Mouse (Mus musculus) testis, adult 2 months (tissue): ENCODE measurements around the gene Tbc1d8. TPM values are rescaled to one million over a fixed set of nuclear protein-coding genes. Genes with fewer than 3 reads are reported as not detected.

ENCODE experiments used
- H3K27ac ChIP-seq: fragments of 200-500 bp; 2 replicates; pipeline ENCODE4 v1.5.1; 2012; ENCODE audit warnings: low read depth, low read length; ENCODE audit not compliant: control insufficient read depth, insufficient read depth
- H3K27me3 ChIP-seq: fragments of 200-500 bp; 2 replicates; pipeline ENCODE4 v1.6.1; 2012; ENCODE audit warnings: mild to moderate bottlenecking, low read length, moderate library complexity; ENCODE audit not compliant: control insufficient read depth, insufficient read depth
- H3K36me3 ChIP-seq: fragments of 200-500 bp; 2 replicates; pipeline ENCODE4 v1.6.1; 2012; ENCODE audit warnings: mild to moderate bottlenecking, low read length; ENCODE audit not compliant: control insufficient read depth, insufficient read depth
- H3K4me1 ChIP-seq: fragments of 200-500 bp; 2 replicates; pipeline ENCODE4 v1.6.1; 2012; ENCODE audit warnings: low read length; ENCODE audit not compliant: control insufficient read depth, insufficient read depth
- H3K4me3 ChIP-seq: fragments of 200-500 bp; 2 replicates; pipeline ENCODE4 v1.5.1; 2012; ENCODE audit warnings: low read depth, mild to moderate bottlenecking, low read length, moderate library complexity, mixed read lengths; ENCODE audit not compliant: control insufficient read depth
- CTCF ChIP-seq: fragments of 200-500 bp; IDR thresholded peaks from 2 replicates; pipeline ENCODE4 v1.5.1; 2012; ENCODE audit warnings: low read depth, mild to moderate bottlenecking, inconsistent platforms, low read length, moderate library complexity; ENCODE audit not compliant: control insufficient read depth, insufficient read depth, insufficient replicate concordance
- POLR2A ChIP-seq: fragments of 200-500 bp; IDR thresholded peaks from 2 replicates; pipeline ENCODE4 v1.6.1; 2012; ENCODE audit warnings: low read depth, mild to moderate bottlenecking, inconsistent platforms, low read length, moderate library complexity; ENCODE audit not compliant: control insufficient read depth
- polyA plus RNA-seq: library from polyadenylated mRNA; depleted of rRNA; stranded (reverse); fragments of >200 nt; gene quantifications from 2 replicates; pipeline ENCODE4 v1.2.3, GENCODE M21; 2012

Tbc1d8 gene
- polyA plus RNA-seq, 1 experiment = 10.0 TPM

GRCm38 (mm10) chr1:39410085-39410821, 68.3 kb downstream of the Tbc1d8 start:
- Histone ChIP-seq H3K27ac (no peak overlapping the region), H3K4me1 (no peaks in the 10 kb centered on the region)

GRCm38 (mm10) chr1:39408668-39409067, 69.9 kb downstream of the Tbc1d8 start:
- Histone ChIP-seq H3K4me3 (no peak overlapping the region), H3K36me3 (no peaks in the 10 kb centered on the region), H3K27me3 (no peaks in the 10 kb centered on the region), H3K27ac (no peak overlapping the region), H3K4me1 (no peaks in the 10 kb centered on the region; the same call in 1 of the 2 replicates)
- TF ChIP-seq POLR2A = no peak
- TF ChIP-seq CTCF = no peak

More at GRCm38 (mm10) chr1:39410085-39410821, 68.3 kb downstream of the Tbc1d8 start:
- no peak overlapping the region for H3K4me3 ChIP-seq
- no peaks in the 10 kb centered on the region for H3K27me3 ChIP-seq
- no peaks in the 10 kb centered on the region for H3K36me3 ChIP-seq
- TF ChIP-seq POLR2A (no peak), CTCF (no peak)

GRCm38 (mm10) chr1:39408123-39408522, 70.4 kb downstream of the Tbc1d8 start:
- Histone ChIP-seq H3K4me3 (no peak overlapping the region), H3K36me3 (no peaks in the 10 kb centered on the region), H3K4me1 (no peaks in the 10 kb centered on the region; the same call in 1 of the 2 replicates), H3K27ac (no peak overlapping the region), H3K27me3 (no peaks in the 10 kb centered on the region)
- TF ChIP-seq CTCF (no peak), POLR2A (no peak)

- Histone ChIP-seq H3K27ac (no peak overlapping the region), H3K4me3 (no peak overlapping the region), H3K27me3 (no peaks in the 10 kb centered on the region), H3K36me3 (no peaks in the 10 kb centered on the region), H3K4me1 (no peaks in the 10 kb centered on the region; the same call in 1 of the 2 replicates)
- TF ChIP-seq POLR2A = no peak
- TF ChIP-seq CTCF = no peak
These were observed 71.4 kb downstream of the Tbc1d8 start for GRCm38 (mm10) chr1:39407108-39407507.

- H3K27me3 ChIP-seq = no peaks in the 10 kb centered on the region
- no peak overlapping the region for H3K27ac ChIP-seq
- no peaks in the 10 kb centered on the region; the same call in 1 of the 2 replicates for H3K4me1 ChIP-seq
- no peak overlapping the region for H3K4me3 ChIP-seq
- no peak for TF ChIP-seq CTCF
- no peak for TF ChIP-seq POLR2A
- no peaks in the 10 kb centered on the region for H3K36me3 ChIP-seq
These were observed 78.4 kb downstream of the Tbc1d8 start for GRCm38 (mm10) chr1:39400173-39400572.

- no peak overlapping the region for H3K27ac ChIP-seq
- no peaks in the 10 kb centered on the region for H3K36me3 ChIP-seq
- H3K4me1 ChIP-seq = no peaks in the 10 kb centered on the region; the same call in 1 of the 2 replicates
- TF ChIP-seq CTCF (no peak), POLR2A (no peak)
- no peak overlapping the region for H3K4me3 ChIP-seq
- H3K27me3 ChIP-seq = no peaks in the 10 kb centered on the region
These were observed 79.3 kb downstream of the Tbc1d8 start for GRCm38 (mm10) chr1:39399228-39399627.

- no peaks in the 10 kb centered on the region for H3K36me3 ChIP-seq
- H3K27ac ChIP-seq = no peak overlapping the region
- no peak overlapping the region for H3K4me3 ChIP-seq
- TF ChIP-seq POLR2A = no peak
- no peaks in the 10 kb centered on the region for H3K27me3 ChIP-seq
- no peaks in the 10 kb centered on the region for H3K4me1 ChIP-seq
These were observed 80.3 kb downstream of the Tbc1d8 start for GRCm38 (mm10) chr1:39398284-39398683.
